Mouse (Mus musculus) CH12.LX (cell line): ENCODE results near the gene Fbf1. TPM values are rescaled to one million over a fixed set of nuclear protein-coding genes. Genes with fewer than 3 reads are reported as not detected.

Source experiments
- DNase-seq: peaks from one replicate; pipeline ENCODE4 v3.0.0-alpha.2; 2013; ENCODE audit errors: extremely low read depth
- H3K27ac ChIP-seq: 2 replicates; pipeline ENCODE4 v1.5.1; 2012; ENCODE audit warnings: low read depth, mild to moderate bottlenecking, control low read depth, moderate library complexity; ENCODE audit not compliant: insufficient read depth
- H3K27me3 ChIP-seq: replicated peaks from 2 replicates; pipeline ENCODE3; 2012; ENCODE audit warnings: inconsistent platforms
- H3K36me3 ChIP-seq, 2 experiments: replicated peaks in 1 of 2; 2 replicates each; pipeline versions ENCODE3 to v1.6.1; 2012; ENCODE audit warnings: inconsistent platforms in 1 of 2, low read length in 1 of 2, mild to moderate bottlenecking in 1 of 2, mixed read lengths in 1 of 2, moderate library complexity in 1 of 2; ENCODE audit not compliant: control insufficient read depth in 1 of 2, insufficient read depth in 1 of 2
- H3K4me1 ChIP-seq, 2 experiments: 2 replicates each; pipeline ENCODE4 v1.6.1; 2012; ENCODE audit warnings: inconsistent platforms in 1 of 2, moderate library complexity in 1 of 2; ENCODE audit not compliant: insufficient read depth in 2 of 2, control insufficient read depth in 1 of 2
- H3K4me2 ChIP-seq: 2 replicates; pipeline ENCODE4 v1.6.1; 2012; ENCODE audit warnings: low read depth, mild to moderate bottlenecking, control low read depth; ENCODE audit not compliant: poor library complexity, insufficient read depth, severe bottlenecking
- H3K4me3 ChIP-seq, 3 experiments: fragments of 150-350 bp in 1 of 3; sonication (generic) in 1 of 3; replicated peaks in 1 of 3; 2 replicates each; pipeline versions ENCODE3 to v1.5.1; 2011 to 2012; ENCODE audit warnings: low read depth in 2 of 3, low read length in 2 of 3, mild to moderate bottlenecking in 2 of 3, moderate library complexity in 2 of 3, control low read depth in 1 of 3, improper control_type of control experiment in 1 of 3, inconsistent platforms in 1 of 3, mixed read lengths in 1 of 3; ENCODE audit not compliant: poor library complexity in 1 of 3
- H3K79me2 ChIP-seq: replicated peaks from 2 replicates; pipeline ENCODE4 v1.6.1; 2012; ENCODE audit warnings: mild to moderate bottlenecking, moderate library complexity; ENCODE audit not compliant: control insufficient read depth, poor library complexity, insufficient read depth, severe bottlenecking; ENCODE audit errors: extremely low read depth
- H3K9ac ChIP-seq: 2 replicates; pipeline ENCODE4 v1.6.1; 2012; ENCODE audit warnings: low read depth, mild to moderate bottlenecking, control low read depth, moderate library complexity; ENCODE audit not compliant: insufficient read depth
- H3K9me3 ChIP-seq: replicated peaks from 2 replicates; pipeline ENCODE3; 2012; ENCODE audit warnings: low read length, inconsistent platforms, mixed read lengths
- BHLHE40 ChIP-seq: IDR thresholded peaks from 2 replicates; pipeline ENCODE4 v1.6.1; 2011; ENCODE audit warnings: mild to moderate bottlenecking, low read depth, low read length, improper control_type of control experiment
- CHD1 ChIP-seq: IDR thresholded peaks from 2 replicates; pipeline ENCODE4 v1.6.1; 2012; ENCODE audit warnings: low read depth, low read length, improper control_type of control experiment, inconsistent platforms
- CHD2 ChIP-seq: IDR thresholded peaks from 2 replicates; pipeline ENCODE4 v1.6.1; 2011; ENCODE audit warnings: low read length, improper control_type of control experiment
- CTCF ChIP-seq, 2 experiments: IDR thresholded peaks in 1 of 2; conservative IDR thresholded peaks in 1 of 2; 2 replicates each; pipeline ENCODE4 v1.5.1; 2011 to 2012; ENCODE audit warnings: low read depth in 2 of 2, low read length in 2 of 2, improper control_type of control experiment in 1 of 2, inconsistent platforms in 1 of 2, mild to moderate bottlenecking in 1 of 2, moderate library complexity in 1 of 2
- E2F4 ChIP-seq: IDR thresholded peaks from 2 replicates; pipeline ENCODE4 v1.6.1; 2011; ENCODE audit warnings: low read depth, low read length, improper control_type of control experiment; ENCODE audit not compliant: insufficient replicate concordance
- EP300 ChIP-seq: IDR thresholded peaks from 2 replicates; pipeline ENCODE4 v1.6.1; 2011; ENCODE audit warnings: low read length, improper control_type of control experiment
- ETS1 ChIP-seq: conservative IDR thresholded peaks from 2 replicates; pipeline ENCODE4 v1.6.1; 2012; ENCODE audit warnings: low read depth, mild to moderate bottlenecking, inconsistent platforms, low read length, improper control_type of control experiment, moderate library complexity
- GABPA ChIP-seq: IDR thresholded peaks from 2 replicates; pipeline ENCODE4 v1.6.1; 2012; ENCODE audit warnings: low read depth, low read length, improper control_type of control experiment, inconsistent platforms; ENCODE audit not compliant: insufficient replicate concordance
- IRF4 ChIP-seq: IDR thresholded peaks from 2 replicates; pipeline ENCODE4 v1.6.1; 2014; ENCODE audit warnings: low read depth, mild to moderate bottlenecking, inconsistent platforms, low read length, improper control_type of control experiment
- MAFK ChIP-seq: IDR thresholded peaks from 2 replicates; pipeline ENCODE4 v1.6.1; 2011; ENCODE audit warnings: low read length, improper control_type of control experiment; ENCODE audit not compliant: insufficient replicate concordance
- MAX ChIP-seq: IDR thresholded peaks from 2 replicates; pipeline ENCODE4 v1.6.1; 2011; ENCODE audit warnings: low read length, improper control_type of control experiment
- MAZ ChIP-seq: IDR thresholded peaks from 2 replicates; pipeline ENCODE4 v1.6.1; 2012; ENCODE audit warnings: low read depth, mild to moderate bottlenecking, inconsistent platforms, low read length, improper control_type of control experiment, moderate library complexity
- MEF2A ChIP-seq: IDR thresholded peaks from 2 replicates; pipeline ENCODE4 v1.6.1; 2014; ENCODE audit warnings: low read depth, mild to moderate bottlenecking, inconsistent platforms, low read length, improper control_type of control experiment, borderline replicate concordance
- MYC ChIP-seq: IDR thresholded peaks from 2 replicates; pipeline ENCODE4 v1.6.1; 2011; ENCODE audit warnings: low read depth, mild to moderate bottlenecking, improper control_type of control experiment, low read length
- NRF1 ChIP-seq: IDR thresholded peaks from 2 replicates; pipeline ENCODE4 v1.6.1; 2014; ENCODE audit warnings: low read depth, mild to moderate bottlenecking, inconsistent platforms, low read length, improper control_type of control experiment, moderate library complexity
- POLR2A ChIP-seq: IDR thresholded peaks from 2 replicates; pipeline ENCODE4 v1.6.1; 2011; ENCODE audit warnings: low read depth, mild to moderate bottlenecking, improper control_type of control experiment, low read length
- POLR2AphosphoS2 ChIP-seq: IDR thresholded peaks from 2 replicates; pipeline ENCODE4 v1.6.1; 2011; ENCODE audit warnings: low read depth, low read length, improper control_type of control experiment
- RAD21 ChIP-seq: IDR thresholded peaks from 2 replicates; pipeline ENCODE4 v1.6.1; 2011; ENCODE audit warnings: low read depth, mild to moderate bottlenecking, low read length, improper control_type of control experiment, moderate library complexity
- RCOR1 ChIP-seq: conservative IDR thresholded peaks from 2 replicates; pipeline ENCODE4 v1.6.1; 2012; ENCODE audit warnings: low read depth, mild to moderate bottlenecking, inconsistent platforms, low read length, improper control_type of control experiment
- SIN3A ChIP-seq: IDR thresholded peaks from 2 replicates; pipeline ENCODE4 v1.6.1; 2012; ENCODE audit warnings: low read length, improper control_type of control experiment, inconsistent platforms
- SMC3 ChIP-seq: IDR thresholded peaks from 2 replicates; pipeline ENCODE4 v1.6.1; 2011; ENCODE audit warnings: low read depth, low read length, improper control_type of control experiment
- TBP ChIP-seq: conservative IDR thresholded peaks from 2 replicates; pipeline ENCODE4 v1.6.1; 2011; ENCODE audit warnings: low read depth, low read length, improper control_type of control experiment
- TCF12 ChIP-seq: IDR thresholded peaks from 2 replicates; pipeline ENCODE4 v1.6.1; 2014; ENCODE audit warnings: low read depth, mild to moderate bottlenecking, inconsistent platforms, low read length, improper control_type of control experiment
- UBTF ChIP-seq: IDR thresholded peaks from 2 replicates; pipeline ENCODE4 v1.6.1; 2012; ENCODE audit warnings: low read depth, mild to moderate bottlenecking, inconsistent platforms, low read length, improper control_type of control experiment, moderate library complexity
- USF1 ChIP-seq: IDR thresholded peaks from 2 replicates; pipeline ENCODE4 v1.6.1; 2014; ENCODE audit warnings: low read depth, mild to moderate bottlenecking, inconsistent platforms, low read length, improper control_type of control experiment
- ZC3H11A ChIP-seq: IDR thresholded peaks from 2 replicates; pipeline ENCODE4 v1.6.1; 2012; ENCODE audit warnings: low read depth, mild to moderate bottlenecking, inconsistent platforms, low read length, improper control_type of control experiment
- ZNF384 ChIP-seq: IDR thresholded peaks from 2 replicates; pipeline ENCODE4 v1.6.1; 2012; ENCODE audit warnings: low read depth, low read length, improper control_type of control experiment, inconsistent platforms
- dilution Hi-C: fragments of 300-500 bp; cut with MboI; formaldehyde crosslinking; loops from 2 replicates; pipeline ENCODE4 v1.14.3; 2020; ENCODE audit warnings: low sequenced_read_pairs; ENCODE audit not compliant: extremely low pct_unique_long_range_greater_than_20kb, extremely low pct_ligation_motif_present
- in situ Hi-C: fragments of 300-500 bp; cut with MboI; formaldehyde crosslinking; loops from 3 replicates; pipeline ENCODE4 v1.14.3; 2019; ENCODE audit warnings: low sequenced_read_pairs, low pct_ligation_motif_present, low pct_unique_long_range_greater_than_20kb, mixed read lengths
- polyA plus RNA-seq: library from polyadenylated mRNA; unstranded; fragments of >175 nt; gene quantifications from 2 replicates; pipeline ENCODE4 v1.2.1, GENCODE M21; 2012; ENCODE audit warnings: low read depth; ENCODE audit not compliant: insufficient read length
- total RNA-seq, 2 experiments: library from RNA; depleted of rRNA; stranded (reverse); fragments of 300-350 nt in 1 of 2; fragments of >200 nt in 1 of 2; gene quantifications; 2 replicates each; pipeline ENCODE4 v1.2.3; 2012 to 2014

Fbf1 gene
- total and polyA plus RNA-seq, 3 experiments: 23.9 to 44.8 (median 39.0) TPM

- no peak for TF ChIP-seq GABPA
- TF ChIP-seq BHLHE40: no peak; the same call in 1 of the 2 replicates
- TF ChIP-seq CHD2: no peak
- no peak for TF ChIP-seq RCOR1
- no peak for TF ChIP-seq ETS1
- peak; percentile 22 to 30; a peak in 3 of 4 replicates for TF ChIP-seq CTCF (conservative IDR thresholded peaks at IDR 0.05 in 1 of 2, IDR thresholded peaks at IDR 0.05 in 1 of 2; ENCODE audit: low read depth in 2 of 2, low read length in 2 of 2)
- TF ChIP-seq TBP: no peak
- no peak for TF ChIP-seq NRF1
- TF ChIP-seq POLR2A: peak; percentile 30; the same call in 1 of the 2 replicates
- no peak for TF ChIP-seq SMC3
- no peak for TF ChIP-seq MAZ
- TF ChIP-seq SIN3A: no peak
- no peak for TF ChIP-seq TCF12
- no peak for TF ChIP-seq E2F4
- peak; percentile 21; the same call in 1 of the 2 replicates for TF ChIP-seq IRF4
- TF ChIP-seq POLR2AphosphoS2: no peak
- TF ChIP-seq MYC: no peak; the same call in 1 of the 2 replicates
- no peak for TF ChIP-seq EP300
- no peak for TF ChIP-seq MAFK
- TF ChIP-seq, all 38 proteins: peak for 6
Measured at GRCm38 (mm10) chr11:116195252-116195651, 27.3 kb upstream of the Fbf1 start (continued).

- Histone ChIP-seq H3K27me3 (no peaks in the 10 kb centered on the region), H3K79me2 (peaks cover 10% of the 10 kb centered on the region), H3K9ac (peak overlapping the region; percentile 63), H3K36me3 (peaks cover 11 to 33% of the 10 kb centered on the region in 2 experiments), H3K4me2 (peak overlapping the region; percentile 52), H3K4me1 (peaks cover 14 to 38% of the 10 kb centered on the region in 2 experiments), H3K4me3 (no peak overlapping the region), H3K27ac (no peak overlapping the region), H3K9me3 (no peaks in the 10 kb centered on the region)
- in situ Hi-C loops: no loop called here
- no peak for DNase-seq
- dilution Hi-C loops: no loop called here
- TF ChIP-seq TCF12 (peak; percentile 48; the same call in 1 of the 2 replicates), RCOR1 (no peak), POLR2A (no peak), CHD1 (no peak), UBTF (no peak), MAX (no peak), POLR2AphosphoS2 (no peak), CTCF (conservative IDR thresholded peaks at IDR 0.05 in 1 of 2, IDR thresholded peaks at IDR 0.05 in 1 of 2; ENCODE audit: low read depth in 2 of 2, low read length in 2 of 2) (no peak), BHLHE40 (peak; percentile 50; the same call in 1 of the 2 replicates), MEF2A (no peak), TBP (no peak), CHD2 (no peak), GABPA (no peak), NRF1 (0 out of 2 replicates have a peak, but pooled peaks have one; percentile 51), USF1 (no peak), ZNF384 (peak; percentile 7; the same call in 1 of the 2 replicates), ETS1 (peak; percentile 43), EP300 (peak; percentile 47; the same call in 1 of the 2 replicates), RAD21 (no peak), ZC3H11A (no peak)
Measured at GRCm38 (mm10) chr11:116194619-116195018, 26.7 kb upstream of the Fbf1 start.
